Mouse (Mus musculus) lung, embryonic 14.5 days (tissue): ENCODE data around the gene Golga1. TPM values are rescaled to one million over a fixed set of nuclear protein-coding genes. Genes with fewer than 3 reads are reported as not detected.

Experiments used
- ATAC-seq: fragments of 200-750 bp; cut with Nextera tagmentation; 2 replicates; pipeline ENCODE4 v1.8.0; 2017; ENCODE audit warnings: mild to moderate bottlenecking, moderate TSS enrichment, moderate library complexity; ENCODE audit not compliant: insufficient read depth
- DNase-seq: peaks from one replicate; pipeline ENCODE4 v3.0.0-alpha.2; 2015
- H3K27ac ChIP-seq: fragments of 300-500 bp; sonication (generic); 2 replicates; pipeline ENCODE4 v1.5.1; 2014; ENCODE audit warnings: low read depth, mild to moderate bottlenecking, moderate library complexity
- H3K27me3 ChIP-seq: fragments of 300-500 bp; sonication (generic); 2 replicates; pipeline ENCODE4 v1.6.1; 2014; ENCODE audit warnings: low read length, control low read depth; ENCODE audit not compliant: insufficient read depth
- H3K36me3 ChIP-seq: fragments of 300-500 bp; sonication (generic); 2 replicates; pipeline ENCODE4 v1.6.1; 2014; ENCODE audit warnings: control low read depth; ENCODE audit not compliant: insufficient read depth
- H3K4me1 ChIP-seq: fragments of 300-500 bp; sonication (generic); 2 replicates; pipeline ENCODE4 v1.6.1; 2014; ENCODE audit warnings: antibody characterized with exemption, control low read depth; ENCODE audit not compliant: insufficient read depth
- H3K4me2 ChIP-seq: fragments of 300-500 bp; sonication (generic); 2 replicates; pipeline ENCODE4 v1.6.1; 2014; ENCODE audit warnings: mild to moderate bottlenecking
- H3K4me3 ChIP-seq: fragments of 300-500 bp; sonication (generic); 2 replicates; pipeline ENCODE4 v1.5.1; 2014; ENCODE audit warnings: low read depth, low read length
- H3K9ac ChIP-seq: fragments of 300-500 bp; sonication (generic); 2 replicates; pipeline ENCODE4 v1.6.1; 2014
- H3K9me3 ChIP-seq: fragments of 300-500 bp; sonication (generic); 2 replicates; pipeline ENCODE4 v1.6.1; 2016; ENCODE audit warnings: low read depth, low read length, control low read depth
- CTCF ChIP-seq: IDR thresholded peaks from 2 replicates; pipeline ENCODE4 v1.5.1; 2016; ENCODE audit warnings: antibody characterized with exemption, low read depth
- WGBS: fragments of 180-500 bp; shearing (Covaris S2); extraction: QIAGEN DNeasy Blood & Tissue Kit; methylation state at CpG from one replicate; pipeline ENCODE4 v1.1.7; 2014; 5-methylcytosine and 5-hydroxymethylcytosine counted together
- polyA plus RNA-seq: library from polyadenylated mRNA; unstranded; fragments of >200 nt; fragmentation: Nextera tagmentation; extraction: Ambion mirVana; gene quantifications from 2 replicates; pipeline ENCODE4 v1.2.1, GENCODE M21; 2014

The Golga1 gene
- polyA plus RNA-seq, 1 experiment from 2014 or later = 27.2 TPM

DNA sequence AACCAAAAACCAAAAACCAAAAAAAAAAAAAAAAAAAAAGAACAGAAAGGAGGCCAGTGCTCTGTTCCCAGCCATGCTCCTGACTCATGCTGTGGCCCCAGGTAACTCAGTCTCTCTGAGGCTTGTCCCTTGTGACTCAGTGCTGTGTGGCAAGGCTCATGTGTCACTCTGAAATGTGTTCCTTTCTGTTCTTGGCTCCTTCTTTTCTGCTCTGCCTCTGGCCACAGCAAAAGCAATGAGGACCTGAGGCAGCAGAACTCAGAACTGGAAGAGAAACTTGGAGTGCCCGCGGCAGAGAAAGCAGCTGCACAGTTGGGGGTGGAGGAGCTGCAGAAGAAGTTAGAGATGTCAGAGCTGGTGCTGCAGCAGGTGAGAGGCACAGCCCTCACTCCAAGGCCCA, 91.2 kb downstream of the Golga1 start:
- no peaks in the 10 kb centered on the region for H3K4me1 ChIP-seq
- no peaks in the 10 kb centered on the region for H3K9me3 ChIP-seq
- no peak overlapping the region for H3K27ac ChIP-seq
- no peak for TF ChIP-seq CTCF
- H3K27me3 ChIP-seq = no peaks in the 10 kb centered on the region
- no peak for ATAC-seq
- no peak overlapping the region for H3K4me3 ChIP-seq
- DNase-seq = no peak
- WGBS = 40% methylated on average over 2 of the region's 2 CpGs
- no peak overlapping the region for H3K4me2 ChIP-seq
- H3K36me3 ChIP-seq = no peaks in the 10 kb centered on the region
- H3K9ac ChIP-seq = no peak overlapping the region

- no peaks in the 10 kb centered on the region for H3K27me3 ChIP-seq
- no peaks in the 10 kb centered on the region for H3K36me3 ChIP-seq
- H3K4me3 ChIP-seq = no peak overlapping the region
- TF ChIP-seq CTCF = no peak
- no peaks in the 10 kb centered on the region for H3K9me3 ChIP-seq
- DNase-seq = no peak
- H3K27ac ChIP-seq = no peak overlapping the region
- ATAC-seq = no peak
- no peaks in the 10 kb centered on the region for H3K4me1 ChIP-seq
- H3K9ac ChIP-seq = no peak overlapping the region
- 68% methylated on average over 7 of the region's 7 CpGs for WGBS
- H3K4me2 ChIP-seq = no peak overlapping the region
These were observed 91.6 kb downstream of the Golga1 start for GRCm38 (mm10) chr2:38973701-38974100.

DNA sequence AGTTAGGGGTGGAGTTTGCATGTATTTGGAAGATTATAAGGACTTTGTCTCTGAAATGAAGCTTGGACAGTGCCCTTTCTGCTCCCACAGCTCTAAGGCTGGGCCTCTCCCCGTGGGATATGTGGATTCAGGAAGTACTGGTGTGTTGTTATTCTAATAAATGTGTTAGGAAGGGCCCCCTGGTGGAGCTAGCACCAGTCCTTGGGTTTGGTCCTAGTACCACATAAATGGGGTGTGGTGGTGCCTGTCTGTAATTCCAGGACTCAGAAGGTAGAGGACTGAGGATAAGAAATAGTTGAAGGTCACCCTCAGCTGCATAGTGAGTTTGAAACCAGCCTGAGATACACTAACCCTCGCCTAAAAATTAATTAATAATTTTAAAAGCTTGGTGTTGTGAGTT, 92.1 kb downstream of the Golga1 start:
- DNase-seq (no peak), ATAC-seq (no peak)
- Histone ChIP-seq H3K27me3 (no peaks in the 10 kb centered on the region), H3K4me3 (no peak overlapping the region), H3K4me1 (no peaks in the 10 kb centered on the region), H3K4me2 (no peak overlapping the region), H3K9me3 (no peaks in the 10 kb centered on the region), H3K27ac (no peak overlapping the region), H3K9ac (no peak overlapping the region), H3K36me3 (no peaks in the 10 kb centered on the region)
- 29% methylated on average over 2 of the region's 2 CpGs for WGBS
- TF ChIP-seq CTCF = no peak

DNA sequence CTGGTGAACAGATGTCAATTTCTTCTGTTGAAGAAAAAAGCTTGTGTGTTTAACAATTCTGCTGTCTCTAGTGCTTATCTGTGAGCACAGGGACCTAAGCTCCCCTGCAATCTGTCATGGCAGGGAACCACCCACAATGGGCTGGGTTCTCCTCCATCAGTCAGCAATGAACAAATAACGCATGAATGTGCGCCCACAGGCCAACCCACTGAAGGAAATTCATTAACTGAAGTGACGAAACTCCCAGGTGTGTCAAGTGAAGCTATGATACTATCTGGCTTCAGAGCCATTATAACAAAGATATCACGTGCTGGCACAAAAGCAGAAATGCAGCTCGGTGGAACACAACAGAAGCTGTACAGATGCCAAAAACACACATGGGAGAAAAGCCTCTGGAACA, 95.3 kb downstream of the Golga1 start:
- H3K27me3 ChIP-seq = no peaks in the 10 kb centered on the region
- H3K4me2 ChIP-seq = no peak overlapping the region
- DNase-seq = no peak
- no peak for TF ChIP-seq CTCF
- 56% methylated on average over 5 of the region's 5 CpGs for WGBS
- no peaks in the 10 kb centered on the region for H3K9me3 ChIP-seq
- H3K4me3 ChIP-seq = no peak overlapping the region
- no peaks in the 10 kb centered on the region for H3K36me3 ChIP-seq
- no peaks in the 10 kb centered on the region for H3K4me1 ChIP-seq
- H3K27ac ChIP-seq = no peak overlapping the region
- no peak overlapping the region for H3K9ac ChIP-seq
- ATAC-seq = no peak

DNA sequence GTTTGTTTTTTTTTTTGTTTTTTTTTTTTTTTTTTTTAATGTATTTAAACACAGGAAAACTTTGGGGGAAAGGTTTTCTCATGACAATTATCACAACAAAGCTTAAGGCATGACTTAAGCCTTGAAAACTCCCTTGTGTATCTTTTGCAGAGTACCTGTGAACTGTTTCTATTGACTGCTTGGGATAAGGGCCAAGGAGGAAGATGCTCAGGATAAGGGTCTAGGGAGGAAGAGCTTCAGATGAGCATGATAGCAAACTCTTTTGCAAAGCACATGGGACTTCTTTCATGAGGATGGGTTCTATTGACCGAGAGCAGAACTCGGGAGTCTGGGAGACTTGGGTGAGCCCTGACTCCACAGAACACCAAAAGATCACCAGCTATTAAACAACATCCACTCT, 95.7 kb downstream of the Golga1 start:
- Histone ChIP-seq H3K4me1 (no peaks in the 10 kb centered on the region), H3K4me2 (no peak overlapping the region), H3K9ac (no peak overlapping the region), H3K27ac (no peak overlapping the region), H3K9me3 (no peaks in the 10 kb centered on the region), H3K4me3 (no peak overlapping the region), H3K36me3 (no peaks in the 10 kb centered on the region), H3K27me3 (no peaks in the 10 kb centered on the region)
- WGBS = 80% methylated on average over 2 of the region's 2 CpGs
- ATAC-seq = no peak
- TF ChIP-seq CTCF = no peak
- DNase-seq = no peak

Other genes with a start within 250 kb of the Golga1 start
- 1.4 and 1.9 TPM in 2 replicates for gene Nr6a1, start 137.9 kb downstream of the Golga1 start, polyA plus RNA-seq
- gene Olfml2a, start 133.6 kb downstream of the Golga1 start, polyA plus RNA-seq = 2.7 and 2.9 TPM in 2 replicates
- gene Wdr38, start 68.1 kb downstream of the Golga1 start, polyA plus RNA-seq = 1.1 and 1.2 TPM in 2 replicates
- 132 and 136 TPM in 2 replicates for gene Arpc5l, start 60.2 kb downstream of the Golga1 start, polyA plus RNA-seq
- gene Rpl35, start 59.9 kb downstream of the Golga1 start, polyA plus RNA-seq = 935 and 1,086 TPM in 2 replicates
- gene Scai, start 125.2 kb upstream of the Golga1 start, polyA plus RNA-seq = 8.0 and 8.1 TPM in 2 replicates
- 79.8 and 84.2 TPM in 2 replicates for gene Ppp6c, start 160.9 kb upstream of the Golga1 start, polyA plus RNA-seq